Mouse (Mus musculus) heart, embryonic 16.5 days (tissue): ENCODE data around the gene Chrm3. TPM values are rescaled to one million over a fixed set of nuclear protein-coding genes. Genes with fewer than 3 reads are reported as not detected.

Experiments used
- ATAC-seq: fragments of 200-750 bp; cut with Nextera tagmentation; replicated peaks from 2 replicates; pipeline ENCODE4 v1.8.0; 2017; ENCODE audit warnings: moderate number of reproducible peaks; ENCODE audit not compliant: insufficient read depth, low FRiP score; ENCODE audit errors: extremely low read depth
- H3K27ac ChIP-seq: fragments of 300-500 bp; sonication (generic); 2 replicates; pipeline ENCODE4 v1.5.1; 2014; ENCODE audit warnings: mild to moderate bottlenecking, low read length, control low read depth, moderate library complexity
- H3K27me3 ChIP-seq: fragments of 300-500 bp; sonication (generic); 2 replicates; pipeline ENCODE4 v1.6.1; 2014; ENCODE audit warnings: low read length, mixed read lengths; ENCODE audit not compliant: control insufficient read depth, insufficient read depth
- H3K36me3 ChIP-seq: fragments of 300-500 bp; sonication (generic); 2 replicates; pipeline ENCODE4 v1.6.1; 2014; ENCODE audit not compliant: control insufficient read depth, insufficient read depth
- H3K4me1 ChIP-seq: fragments of 300-500 bp; sonication (generic); 2 replicates; pipeline ENCODE4 v1.6.1; 2014; ENCODE audit warnings: low read length, mixed read lengths; ENCODE audit not compliant: control insufficient read depth, insufficient read depth
- H3K4me2 ChIP-seq: fragments of 300-500 bp; sonication (generic); 2 replicates; pipeline ENCODE4 v1.6.1; 2014; ENCODE audit warnings: low read depth, mild to moderate bottlenecking, control low read depth, low read length
- H3K4me3 ChIP-seq: fragments of 300-500 bp; sonication (generic); 2 replicates; pipeline ENCODE4 v1.5.1; 2014; ENCODE audit warnings: mild to moderate bottlenecking, control low read depth, low read length
- H3K9ac ChIP-seq: fragments of 300-500 bp; sonication (generic); 2 replicates; pipeline ENCODE4 v1.6.1; 2014; ENCODE audit warnings: low read length, control low read depth
- H3K9me3 ChIP-seq: fragments of 300-500 bp; sonication (generic); replicated peaks from 2 replicates; pipeline ENCODE4 v1.6.1; 2016; ENCODE audit warnings: low read length; ENCODE audit not compliant: control insufficient read depth
- WGBS: fragments of 180-500 bp; shearing (Covaris S2); extraction: QIAGEN DNeasy Blood & Tissue Kit; methylation state at CpG from one replicate; pipeline ENCODE4 v1.1.7; 2014; 5-methylcytosine and 5-hydroxymethylcytosine counted together
- polyA plus RNA-seq: library from polyadenylated mRNA; unstranded; fragments of >200 nt; fragmentation: Nextera tagmentation; extraction: Ambion mirVana; gene quantifications from 2 replicates; pipeline ENCODE4 v1.2.1, GENCODE M21; 2015

Chrm3 gene
- polyA plus RNA-seq, 1 experiment from 2014 or later: 0.42 TPM

DNA sequence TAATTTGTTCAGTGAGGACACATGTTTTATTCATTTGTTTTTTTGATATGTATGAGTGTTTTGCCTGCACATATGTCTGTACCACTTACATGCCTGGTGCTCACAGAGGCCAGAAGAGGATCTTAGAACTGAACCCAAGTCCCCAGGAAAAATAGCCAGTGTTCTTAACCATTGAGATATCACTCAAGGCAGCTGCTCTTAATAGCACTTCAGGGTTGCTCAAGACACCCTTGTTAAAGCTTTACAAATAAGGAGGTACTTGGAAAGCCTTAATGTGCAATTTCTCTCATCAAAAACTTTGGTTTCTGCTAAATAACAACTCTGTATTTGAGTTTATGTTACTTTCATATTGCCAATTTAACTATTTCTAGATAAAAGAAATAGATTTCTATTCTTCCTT is 25.1 kb downstream of the Chrm3 start:
- Histone ChIP-seq H3K36me3 (no peaks in the 10 kb centered on the region), H3K4me1 (no peaks in the 10 kb centered on the region), H3K4me2 (no peak overlapping the region), H3K4me3 (no peak overlapping the region), H3K27ac (no peak overlapping the region), H3K9me3 (no peaks in the 10 kb centered on the region), H3K27me3 (no peaks in the 10 kb centered on the region), H3K9ac (no peak overlapping the region)
- no peak for ATAC-seq

DNA sequence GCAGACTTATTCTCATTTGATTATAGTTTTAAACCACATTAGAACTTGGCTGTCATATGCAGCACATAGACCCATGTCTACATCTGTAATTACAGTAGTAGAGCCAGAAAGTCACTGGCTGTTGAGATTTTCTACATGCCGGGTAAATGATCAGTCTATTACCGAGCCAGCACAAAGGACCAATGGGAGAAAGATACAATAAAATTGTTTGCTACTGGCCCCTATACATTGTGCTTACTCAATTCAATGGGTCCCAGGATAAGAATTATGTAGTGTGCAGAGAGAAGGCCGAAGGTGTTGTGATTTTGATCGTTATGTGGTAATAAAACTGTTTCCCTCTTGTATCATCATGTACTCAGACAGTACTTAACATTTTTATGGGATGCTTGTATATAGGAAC is 27.9 kb downstream of the Chrm3 start:
- H3K9ac ChIP-seq: no peak overlapping the region
- 77% methylated on average over 4 of the region's 4 CpGs for WGBS
- no peak overlapping the region for H3K4me2 ChIP-seq
- H3K4me3 ChIP-seq: no peak overlapping the region
- no peaks in the 10 kb centered on the region for H3K4me1 ChIP-seq
- H3K9me3 ChIP-seq: no peaks in the 10 kb centered on the region
- ATAC-seq: no peak
- H3K36me3 ChIP-seq: no peaks in the 10 kb centered on the region
- no peak overlapping the region for H3K27ac ChIP-seq
- no peaks in the 10 kb centered on the region for H3K27me3 ChIP-seq

GRCm38 (mm10) chr13:10309811-10310210 is 50.8 kb downstream of the Chrm3 start:
- ATAC-seq: no peak
- Histone ChIP-seq H3K9ac (no peak overlapping the region), H3K27me3 (no peaks in the 10 kb centered on the region), H3K36me3 (no peaks in the 10 kb centered on the region), H3K4me2 (no peak overlapping the region), H3K4me1 (no peaks in the 10 kb centered on the region), H3K4me3 (no peak overlapping the region), H3K9me3 (no peaks in the 10 kb centered on the region), H3K27ac (no peak overlapping the region)

DNA sequence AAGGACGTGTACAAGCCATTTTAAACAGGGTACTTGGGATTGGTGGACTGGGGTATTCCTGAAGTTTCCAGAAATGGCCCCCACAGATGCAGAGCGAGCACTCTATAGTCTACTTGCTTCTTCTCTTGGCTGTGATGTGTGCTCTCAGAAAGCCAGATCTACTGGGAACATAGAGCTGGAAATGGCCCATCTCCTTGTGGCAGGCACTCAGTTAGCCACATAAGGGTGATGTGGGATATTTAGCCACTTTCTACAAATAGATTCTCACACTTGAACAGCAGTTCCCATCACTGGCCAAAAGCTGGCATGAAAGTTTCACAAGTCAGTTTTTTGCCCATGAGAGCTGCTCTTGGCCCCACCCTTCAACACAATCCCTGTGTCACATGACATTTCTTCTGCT is 65.5 kb downstream of the Chrm3 start:
- no peak overlapping the region for H3K27ac ChIP-seq
- H3K4me2 ChIP-seq: no peak overlapping the region
- no peaks in the 10 kb centered on the region for H3K27me3 ChIP-seq
- no peaks in the 10 kb centered on the region for H3K4me1 ChIP-seq
- H3K36me3 ChIP-seq: no peaks in the 10 kb centered on the region
- WGBS: 66% methylated on average over 2 of the region's 2 CpGs
- no peak overlapping the region for H3K9ac ChIP-seq
- no peaks in the 10 kb centered on the region for H3K9me3 ChIP-seq
- no peak overlapping the region for H3K4me3 ChIP-seq
- ATAC-seq: no peak

GRCm38 (mm10) chr13:10284331-10284730 is 76.3 kb downstream of the Chrm3 start:
- Histone ChIP-seq H3K36me3 (no peaks in the 10 kb centered on the region), H3K4me1 (no peaks in the 10 kb centered on the region), H3K4me3 (no peak overlapping the region), H3K4me2 (no peak overlapping the region), H3K9me3 (no peaks in the 10 kb centered on the region), H3K9ac (no peak overlapping the region), H3K27ac (no peak overlapping the region), H3K27me3 (no peaks in the 10 kb centered on the region)
- no peak for ATAC-seq
- 61% methylated on average over 4 of the region's 4 CpGs for WGBS

GRCm38 (mm10) chr13:10274907-10275306 is 85.7 kb downstream of the Chrm3 start:
- no peak for ATAC-seq
- Histone ChIP-seq H3K4me1 (no peaks in the 10 kb centered on the region), H3K9me3 (no peaks in the 10 kb centered on the region), H3K9ac (no peak overlapping the region), H3K36me3 (no peaks in the 10 kb centered on the region), H3K27me3 (no peaks in the 10 kb centered on the region), H3K4me3 (no peak overlapping the region), H3K27ac (no peak overlapping the region), H3K4me2 (no peak overlapping the region)
- WGBS: 52% methylated on average over 1 of the region's 1 CpGs

- H3K4me2 ChIP-seq: no peak overlapping the region
- H3K4me1 ChIP-seq: no peaks in the 10 kb centered on the region
- H3K27ac ChIP-seq: no peak overlapping the region
- ATAC-seq: no peak
- H3K36me3 ChIP-seq: no peaks in the 10 kb centered on the region
- H3K9ac ChIP-seq: no peak overlapping the region
- H3K4me3 ChIP-seq: no peak overlapping the region
- H3K9me3 ChIP-seq: no peaks in the 10 kb centered on the region
- H3K27me3 ChIP-seq: no peaks in the 10 kb centered on the region
- WGBS: 83% methylated on average over 3 of the region's 3 CpGs
These were observed 96.9 kb downstream of the Chrm3 start for GRCm38 (mm10) chr13:10263784-10264183.

DNA sequence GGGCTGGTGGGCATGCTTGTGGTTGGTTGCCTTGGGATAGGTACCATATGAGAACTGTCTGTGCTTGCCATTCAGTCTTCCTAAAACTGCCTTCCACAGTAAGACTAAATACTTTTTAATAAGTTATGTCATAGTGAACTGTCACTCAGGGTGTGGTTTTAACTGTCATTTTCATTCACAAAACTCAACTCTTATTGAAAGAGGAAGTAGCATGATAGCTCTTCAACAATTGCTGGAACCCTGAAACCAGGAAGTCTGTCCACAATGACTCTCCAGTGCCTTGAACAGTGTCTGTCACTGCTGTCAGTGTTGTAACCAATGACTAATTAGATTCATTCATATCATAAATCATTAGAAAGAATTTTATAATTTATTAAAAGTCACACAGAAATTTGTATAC is 107.6 kb downstream of the Chrm3 start:
- no peaks in the 10 kb centered on the region for H3K27me3 ChIP-seq

GRCm38 (mm10) chr13:10251499-10252179 is 109.0 kb downstream of the Chrm3 start:
- H3K4me2 ChIP-seq: no peak overlapping the region
- H3K4me3 ChIP-seq: no peak overlapping the region
- H3K27me3 ChIP-seq: no peaks in the 10 kb centered on the region
- 66% methylated on average over 5 of the region's 5 CpGs for WGBS
- ATAC-seq: no peak
- H3K4me1 ChIP-seq: no peaks in the 10 kb centered on the region
- no peak overlapping the region for H3K27ac ChIP-seq
- no peak overlapping the region for H3K9ac ChIP-seq
- no peaks in the 10 kb centered on the region for H3K36me3 ChIP-seq
- H3K9me3 ChIP-seq: no peaks in the 10 kb centered on the region

More for the DNA sequence above, 107.6 kb downstream of the Chrm3 start:
- Histone ChIP-seq H3K4me1 (no peaks in the 10 kb centered on the region), H3K4me2 (no peak overlapping the region), H3K27ac (no peak overlapping the region), H3K4me3 (no peak overlapping the region), H3K36me3 (no peaks in the 10 kb centered on the region), H3K9ac (no peak overlapping the region), H3K9me3 (no peaks in the 10 kb centered on the region)
- no peak for ATAC-seq
